Mouse (Mus musculus): ENCODE results near the gene Sdhb. TPM values are rescaled to one million over a fixed set of nuclear protein-coding genes. Genes with fewer than 3 reads are reported as not detected.

Gene Sdhb
- polyA plus RNA-seq, 1 experiment from 2014 or later, result 539 TPM

GRCm38 (mm10) chr4:141024052-141024451 lies 63.0 kb downstream of the Sdhb start:
- no peak for ATAC-seq
- Histone ChIP-seq H3K4me2 (replicated peaks) (no peak overlapping the region), H3K36me3 (no peaks in the 10 kb centered on the region), H3K9ac (peak overlapping the region; percentile 15; the same call in 1 of the 2 replicates), H3K27ac (no peak overlapping the region), H3K27me3 (replicated peaks) (no peaks in the 10 kb centered on the region), H3K4me1 (replicated peaks) (peaks cover 35% of the 10 kb centered on the region), H3K9me3 (no peaks in the 10 kb centered on the region), H3K4me3 (replicated peaks) (no peak overlapping the region)
- 50% methylated on average over 9 of the region's 9 CpGs for WGBS

- H3K9me3 ChIP-seq, result no peaks in the 10 kb centered on the region
- 75% methylated on average over 27 of the region's 27 CpGs for WGBS
- ATAC-seq, result 0 out of 2 replicates have a peak, but pooled peaks have one; percentile 14
- no peak overlapping the region for H3K27ac ChIP-seq
- no peak overlapping the region for H3K9ac ChIP-seq
- no peak overlapping the region for H3K4me2 ChIP-seq (replicated peaks)
- no peak overlapping the region for H3K4me3 ChIP-seq (replicated peaks)
- H3K27me3 ChIP-seq (replicated peaks), result no peaks in the 10 kb centered on the region
- no peaks in the 10 kb centered on the region for H3K36me3 ChIP-seq
- peaks cover 32% of the 10 kb centered on the region for H3K4me1 ChIP-seq (replicated peaks)
Measured at GRCm38 (mm10) chr4:141024992-141025391, 64.0 kb downstream of the Sdhb start.

Other genes with a start within 250 kb of the Sdhb start
- 0.11 and 0.15 TPM in 2 replicates for gene Padi6, start 218.6 kb upstream of the Sdhb start, polyA plus RNA-seq (2015; fragmentation: Nextera tagmentation; extraction: Ambion mirVana)
- gene Padi4, start 187.0 kb upstream of the Sdhb start, polyA plus RNA-seq (2015; fragmentation: Nextera tagmentation; extraction: Ambion mirVana), result 2.3 and 2.7 TPM in 2 replicates
- gene Padi3, start 150.6 kb upstream of the Sdhb start, polyA plus RNA-seq (2015; fragmentation: Nextera tagmentation; extraction: Ambion mirVana), result 0.40 and 0.42 TPM in 2 replicates
- 0.19 and 0.32 TPM in 2 replicates for gene Padi1, start 115.4 kb upstream of the Sdhb start, polyA plus RNA-seq (2015; fragmentation: Nextera tagmentation; extraction: Ambion mirVana)
- gene Padi2, start 54.9 kb upstream of the Sdhb start, polyA plus RNA-seq (2015; fragmentation: Nextera tagmentation; extraction: Ambion mirVana), result 3.1 and 3.8 TPM in 2 replicates
- gene Atp13a2, start 25.7 kb downstream of the Sdhb start, polyA plus RNA-seq (2015; fragmentation: Nextera tagmentation; extraction: Ambion mirVana), result 29.8 and 35.7 TPM in 2 replicates
- gene Mfap2, start 49.2 kb downstream of the Sdhb start, polyA plus RNA-seq (2015; fragmentation: Nextera tagmentation; extraction: Ambion mirVana), result 329 and 347 TPM in 2 replicates
- gene Crocc, start 99.3 kb downstream of the Sdhb start, polyA plus RNA-seq (2015; fragmentation: Nextera tagmentation; extraction: Ambion mirVana), result 4.0 and 4.7 TPM in 2 replicates
- 66.6 and 70.2 TPM in 2 replicates for gene Necap2, start 117.2 kb downstream of the Sdhb start, polyA plus RNA-seq (2015; fragmentation: Nextera tagmentation; extraction: Ambion mirVana)
- not detected in 2 replicates for gene Spata21, start 127.1 kb downstream of the Sdhb start, polyA plus RNA-seq (2015; fragmentation: Nextera tagmentation; extraction: Ambion mirVana)
- gene Szrd1, start 178.6 kb downstream of the Sdhb start, polyA plus RNA-seq (2015; fragmentation: Nextera tagmentation; extraction: Ambion mirVana), result 42.7 and 44.3 TPM in 2 replicates
- 17.4 and 18.7 TPM in 2 replicates for gene Fbxo42, start 186.7 kb downstream of the Sdhb start, polyA plus RNA-seq (2015; fragmentation: Nextera tagmentation; extraction: Ambion mirVana)

Measured in intestine, embryonic 15.5 days (tissue).